Mouse (Mus musculus) forebrain, embryonic 11.5 days (tissue): ENCODE measurements around the gene Pdrg1. TPM values are rescaled to one million over a fixed set of nuclear protein-coding genes. Genes with fewer than 3 reads are reported as not detected.
A peak's percentile ranks its signal among the peaks of the same experiment; 100 is the strongest.

Experiments
- ATAC-seq: fragments of 200-750 bp; cut with Nextera tagmentation; replicated peaks from 2 replicates; pipeline ENCODE4 v1.8.0; 2017; ENCODE audit warnings: moderate TSS enrichment; ENCODE audit not compliant: low FRiP score
- DNase-seq: peaks from one replicate; pipeline ENCODE4 v3.0.0-alpha.2; 2017; ENCODE audit warnings: low spot score
- H3K27ac ChIP-seq: fragments of 300-500 bp; sonication (generic); 2 replicates; pipeline ENCODE4 v1.5.1; 2014; ENCODE audit warnings: low read depth, low read length
- H3K27me3 ChIP-seq: fragments of 300-500 bp; sonication (generic); 2 replicates; pipeline ENCODE4 v1.6.1; 2014; ENCODE audit warnings: mild to moderate bottlenecking, low read length, mixed read lengths; ENCODE audit not compliant: control insufficient read depth, insufficient read depth
- H3K36me3 ChIP-seq: fragments of 300-500 bp; sonication (generic); 2 replicates; pipeline ENCODE4 v1.6.1; 2014; ENCODE audit warnings: mild to moderate bottlenecking, low read length, moderate library complexity, mixed read lengths; ENCODE audit not compliant: control insufficient read depth, insufficient read depth
- H3K4me1 ChIP-seq: fragments of 300-500 bp; sonication (generic); replicated peaks from 2 replicates; pipeline ENCODE4 v1.6.1; 2014; ENCODE audit warnings: low read length, mixed read lengths; ENCODE audit not compliant: control insufficient read depth, insufficient read depth
- H3K4me2 ChIP-seq: fragments of 300-500 bp; sonication (generic); 2 replicates; pipeline ENCODE4 v1.6.1; 2014; ENCODE audit warnings: low read depth, mild to moderate bottlenecking, low read length, moderate library complexity, mixed read lengths; ENCODE audit not compliant: severe bottlenecking
- H3K4me3 ChIP-seq: fragments of 300-500 bp; sonication (generic); 2 replicates; pipeline ENCODE4 v1.5.1; 2014; ENCODE audit warnings: low read depth, low read length
- H3K9ac ChIP-seq: fragments of 300-500 bp; sonication (generic); 2 replicates; pipeline ENCODE4 v1.6.1; 2014; ENCODE audit warnings: low read length
- H3K9me3 ChIP-seq: fragments of 300-500 bp; sonication (generic); 2 replicates; pipeline ENCODE4 v1.6.1; 2016; ENCODE audit warnings: low read length, mixed read lengths; ENCODE audit not compliant: control insufficient read depth
- WGBS: fragments of 180-500 bp; shearing (Covaris S2); extraction: QIAGEN DNeasy Blood & Tissue Kit; methylation state at CpG from one replicate; pipeline ENCODE4 v1.1.7; 2014; 5-methylcytosine and 5-hydroxymethylcytosine counted together
- polyA plus RNA-seq: library from polyadenylated mRNA; unstranded; fragments of >200 nt; fragmentation: Nextera tagmentation; extraction: Ambion mirVana; gene quantifications from 2 replicates; pipeline ENCODE4 v1.2.1, GENCODE M21; 2014

The Pdrg1 gene
- polyA plus RNA-seq, 1 experiment from 2014 or later, result 64.9 TPM

- H3K27me3 ChIP-seq, result peaks cover 34% of the 10 kb centered on the region
These were observed 18.5 kb upstream of the Pdrg1 start for GRCm38 (mm10) chr2:153033545-153034230.

GRCm38 (mm10) chr2:153032973-153033372 is 17.7 kb upstream of the Pdrg1 start:
- peaks cover 34% of the 10 kb centered on the region for H3K27me3 ChIP-seq

More at GRCm38 (mm10) chr2:153033545-153034230, 18.5 kb upstream of the Pdrg1 start:
- Histone ChIP-seq H3K4me2 (no peak overlapping the region), H3K9me3 (no peaks in the 10 kb centered on the region), H3K27ac (no peak overlapping the region), H3K4me3 (no peak overlapping the region; the same call in 1 of the 2 replicates), H3K36me3 (no peaks in the 10 kb centered on the region), H3K4me1 (0 out of 2 replicates have a peak, but pooled peaks cover 5% of the 10 kb centered on the region), H3K9ac (no peak overlapping the region)
- DNase-seq, result no peak
- WGBS, result 64% methylated on average over 5 of the region's 5 CpGs
- ATAC-seq, result no peak

GRCm38 (mm10) chr2:153032083-153032842 is 17.0 kb upstream of the Pdrg1 start:
- 0 out of 2 replicates have a peak, but pooled peaks cover 5% of the 10 kb centered on the region for H3K4me1 ChIP-seq
- ATAC-seq, result peak; percentile 65
- H3K9ac ChIP-seq, result peak overlapping the region; percentile 41
- whole genome bisulfite sequencing, result 1% methylated on average over 53 of the region's 58 CpGs
- no peaks in the 10 kb centered on the region for H3K9me3 ChIP-seq
- peak overlapping the region; percentile 77 for H3K4me2 ChIP-seq
- peak overlapping the region; percentile 52 for H3K4me3 ChIP-seq
- peak; percentile 95 for DNase-seq
- no peak overlapping the region for H3K27ac ChIP-seq
- H3K36me3 ChIP-seq, result no peaks in the 10 kb centered on the region
- peaks cover 34% of the 10 kb centered on the region for H3K27me3 ChIP-seq

More at GRCm38 (mm10) chr2:153032973-153033372, 17.7 kb upstream of the Pdrg1 start:
- DNase-seq (no peak), ATAC-seq (no peak)
- Histone ChIP-seq H3K4me3 (peak overlapping the region; percentile 2; the same call in 1 of the 2 replicates), H3K36me3 (no peaks in the 10 kb centered on the region), H3K27ac (no peak overlapping the region), H3K4me1 (0 out of 2 replicates have a peak, but pooled peaks cover 5% of the 10 kb centered on the region), H3K9me3 (no peaks in the 10 kb centered on the region), H3K9ac (no peak overlapping the region), H3K4me2 (peak overlapping the region; percentile 77; the same call in 1 of the 2 replicates)
- WGBS, result 8% methylated on average over 4 of the region's 4 CpGs

GRCm38 (mm10) chr2:153031126-153032082 is 16.2 kb upstream of the Pdrg1 start, which contains the start of gene Xkr7:
TSS of gene Xkr7 (plus strand) at chr2:153031852.
- H3K27me3 ChIP-seq, result peaks cover 34% of the 10 kb centered on the region

GRCm38 (mm10) chr2:153030422-153030821 is 15.2 kb upstream of the Pdrg1 start:
- ATAC-seq, result no peak
- Histone ChIP-seq H3K36me3 (no peaks in the 10 kb centered on the region), H3K4me3 (no peak overlapping the region), H3K4me2 (no peak overlapping the region), H3K9ac (no peak overlapping the region), H3K4me1 (0 out of 2 replicates have a peak, but pooled peaks cover 5% of the 10 kb centered on the region), H3K9me3 (no peaks in the 10 kb centered on the region), H3K27me3 (peaks cover 34% of the 10 kb centered on the region), H3K27ac (no peak overlapping the region)
- WGBS, result 33% methylated on average over 4 of the region's 4 CpGs
- no peak for DNase-seq

More at GRCm38 (mm10) chr2:153031126-153032082, 16.2 kb upstream of the Pdrg1 start, which contains the start of gene Xkr7:
- Histone ChIP-seq H3K36me3 (no peaks in the 10 kb centered on the region), H3K9me3 (no peaks in the 10 kb centered on the region), H3K9ac (peak within 1 kb of the TSS; percentile 41), H3K27ac (no peak within 1 kb of the TSS), H3K4me3 (peak within 1 kb of the TSS; percentile 52), H3K4me2 (peak within 1 kb of the TSS; percentile 77), H3K4me1 (0 out of 2 replicates have a peak, but pooled peaks cover 5% of the 10 kb centered on the region)
- ATAC-seq, result peak; percentile 69
- no peak for DNase-seq
- WGBS, result under 1% methylated on average over 37 of the region's 54 CpGs

- peaks cover 23% of the 10 kb centered on the region for H3K27me3 ChIP-seq
- H3K4me1 ChIP-seq, result 0 out of 2 replicates have a peak, but pooled peaks cover 5% of the 10 kb centered on the region
- no peak overlapping the region for H3K27ac ChIP-seq
- ATAC-seq (no peak), DNase-seq (no peak)
- H3K4me2 ChIP-seq, result no peak overlapping the region
- no peak overlapping the region for H3K9ac ChIP-seq
- no peaks in the 10 kb centered on the region for H3K9me3 ChIP-seq
- H3K36me3 ChIP-seq, result no peaks in the 10 kb centered on the region
- no peak overlapping the region for H3K4me3 ChIP-seq
- WGBS, result 75% methylated on average over 4 of the region's 4 CpGs
These were observed 12.3 kb upstream of the Pdrg1 start for GRCm38 (mm10) chr2:153027501-153027900.

- Histone ChIP-seq H3K4me3 (no peak overlapping the region), H3K9me3 (no peaks in the 10 kb centered on the region), H3K4me2 (no peak overlapping the region), H3K9ac (no peak overlapping the region), H3K27me3 (peaks cover 8% of the 10 kb centered on the region), H3K4me1 (no peaks in the 10 kb centered on the region), H3K27ac (no peak overlapping the region), H3K36me3 (no peaks in the 10 kb centered on the region)
- DNase-seq (no peak), ATAC-seq (no peak)
- 84% methylated on average over 7 of the region's 7 CpGs for WGBS
These were observed 10.8 kb upstream of the Pdrg1 start for GRCm38 (mm10) chr2:153026052-153026451.

- Histone ChIP-seq H3K4me2 (no peak overlapping the region), H3K4me3 (no peak overlapping the region), H3K27me3 (no peaks in the 10 kb centered on the region), H3K9ac (no peak overlapping the region), H3K36me3 (no peaks in the 10 kb centered on the region), H3K9me3 (no peaks in the 10 kb centered on the region), H3K4me1 (no peaks in the 10 kb centered on the region), H3K27ac (no peak overlapping the region)
- ATAC-seq (no peak), DNase-seq (no peak)
- 70% methylated on average over 4 of the region's 4 CpGs for WGBS
These were observed 7.6 kb upstream of the Pdrg1 start for GRCm38 (mm10) chr2:153022855-153023254.
